Mouse (Mus musculus): ENCODE measurements around the gene Gdf3.
A peak's percentile ranks its signal among the peaks of the same experiment; 100 is the strongest.

Gdf3 gene

DNA sequence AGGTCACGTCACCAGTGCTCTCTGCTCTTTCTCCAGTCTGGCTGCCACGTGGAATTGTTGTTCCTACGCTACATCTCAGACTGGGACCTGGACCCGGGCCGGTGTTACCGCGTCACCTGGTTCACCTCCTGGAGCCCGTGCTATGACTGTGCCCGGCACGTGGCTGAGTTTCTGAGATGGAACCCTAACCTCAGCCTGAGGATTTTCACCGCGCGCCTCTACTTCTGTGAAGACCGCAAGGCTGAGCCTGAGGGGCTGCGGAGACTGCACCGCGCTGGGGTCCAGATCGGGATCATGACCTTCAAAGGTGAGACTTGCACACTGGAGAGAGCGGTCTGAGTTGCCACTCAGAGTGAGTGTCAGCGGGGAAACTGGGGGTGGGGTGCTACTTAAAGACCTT lies 48.9 kb downstream of the Gdf3 start:
- DNase-seq, result no peak

DNA sequence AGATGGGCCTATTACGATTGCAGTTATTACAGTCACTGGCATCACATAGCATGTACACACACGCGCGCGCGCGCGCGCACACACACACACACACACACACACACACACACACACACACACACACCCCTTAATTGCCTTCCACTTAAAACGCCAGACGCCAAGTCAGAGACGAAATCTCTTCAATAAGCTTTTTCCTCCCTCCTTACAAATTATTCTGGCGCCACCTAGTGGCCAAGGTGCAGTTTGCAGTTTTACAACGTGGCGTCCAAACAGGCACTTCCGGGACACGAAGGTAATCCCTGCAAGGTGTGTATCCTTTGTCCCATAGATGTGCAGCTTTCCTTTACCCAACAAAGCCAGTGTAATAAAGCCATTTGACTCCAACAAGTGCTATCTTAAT lies 49.5 kb downstream of the Gdf3 start:
- DNase-seq, result peak; percentile 35

- peak; percentile 27 for DNase-seq
Measured at GRCm38 (mm10) chr6:122556959-122557561, 52.8 kb downstream of the Gdf3 start.

Measured in cerebellum, adult 9-11 months (tissue).